Mouse (Mus musculus) liver, embryonic 14.5 days (tissue): ENCODE data around the gene Olig2.

ENCODE experiments used
- CTCF ChIP-seq: IDR thresholded peaks from 2 replicates; pipeline ENCODE4 v1.5.1; 2016; ENCODE audit warnings: antibody characterized with exemption, low read depth, control low read depth
- EP300 ChIP-seq: IDR thresholded peaks from 2 replicates; pipeline ENCODE4 v1.6.1; 2016; ENCODE audit warnings: antibody characterized with exemption, low read depth

DNA sequence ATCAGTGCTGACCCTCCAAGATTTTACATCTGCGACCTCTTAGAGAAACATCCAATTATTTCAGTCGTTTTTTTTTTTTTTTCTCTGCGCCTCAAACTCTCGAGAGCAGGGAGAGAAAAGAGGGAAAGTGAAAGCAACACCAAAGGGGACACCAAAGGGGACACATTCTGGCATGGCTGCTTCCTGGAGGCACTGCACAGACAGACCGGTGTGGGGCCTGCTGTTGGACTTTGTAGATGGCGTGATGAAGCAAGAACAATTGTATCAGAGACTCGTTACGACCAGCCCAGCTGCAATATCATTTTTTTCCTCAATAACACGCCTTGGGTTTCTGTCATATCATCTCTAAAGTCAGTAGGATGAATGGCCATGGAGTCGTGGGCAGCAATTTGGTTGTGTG, 37.6 kb upstream of the Olig2 start:
- TF ChIP-seq CTCF (no peak), EP300 (no peak)
